Mouse (Mus musculus): ENCODE measurements at regions not wholly inside any gene's neighbourhood (a gene's known extent, or its start where the extent isn't known, plus 50 kb on each side); places are given as distances from the start of the nearest gene placed in this dataset.

- no peak for TF ChIP-seq CTCF (IDR thresholded peaks at IDR 0.05; ENCODE audit: control insufficient read depth, insufficient read depth, insufficient read length)
- no peak for TF ChIP-seq MYOD1 (IDR thresholded peaks at IDR 0.05; ENCODE audit: control insufficient read depth, insufficient read length, low read depth)
- TF ChIP-seq MAX (IDR thresholded peaks at IDR 0.05), result no peak
- no peak for TF ChIP-seq FOSL1 (IDR thresholded peaks at IDR 0.05; ENCODE audit: insufficient read depth, low read length, poor library complexity, severe bottlenecking)
- TF ChIP-seq USF1 (IDR thresholded peaks at IDR 0.05; ENCODE audit: low read depth), result no peak
- no peak for TF ChIP-seq MYOG (IDR thresholded peaks at IDR 0.05; ENCODE audit: control insufficient read depth, extremely low read depth, insufficient read length)
- TF ChIP-seq CEBPB (IDR thresholded peaks at IDR 0.05; ENCODE audit: low read depth), result no peak
These were observed 286.5 kb downstream of the Fgf9 start for GRCm38 (mm10) chr14:58356824-58357223.

Data from C2C12 (cell line).